23 mouse cellular contexts compared by ENCODE assay signal in the genomic region with DNA sequence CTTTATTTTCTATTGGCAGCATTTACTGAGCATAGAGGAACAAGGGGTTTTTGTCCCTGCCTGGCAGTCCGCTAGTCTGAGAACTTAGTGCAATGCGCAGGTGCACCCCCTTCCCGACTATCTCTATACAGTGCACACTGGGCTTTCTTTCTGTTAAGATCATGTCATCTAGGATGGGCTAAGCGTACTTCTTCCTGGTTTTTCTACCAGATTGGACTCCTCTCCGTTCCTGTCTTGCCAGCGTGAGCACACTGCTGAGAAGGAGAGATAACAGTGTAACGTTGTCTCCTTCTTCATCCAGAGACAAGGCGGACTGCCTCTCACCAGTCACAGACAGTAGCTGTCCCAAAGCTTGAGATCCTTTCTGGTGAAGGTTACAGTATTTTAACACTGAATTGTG. TPM values are rescaled to one million over a fixed set of nuclear protein-coding genes. Genes with fewer than 3 reads are reported as not detected.
DNase-seq lines count a peak whose midpoint lies in the region; ATAC-seq and TF ChIP-seq lines count a peak whose summit lies in the region.
"Had no signal": no experiment of that assay in that cellular context is flagged by ENCODE, and none has a peak within 500 bp of the region (broad histone marks: within the 10 kb centered on the region; RNA-seq: fewer than 3 reads in every experiment).

No protein-coding gene starts in this region.

- TF ChIP-seq CTCF in forebrain, postnatal 0 days (IDR thresholded peaks at IDR 0.05; ENCODE audit: low read depth): no peak

- peaks cover 60% of the 10 kb centered on the region for H3K36me3 ChIP-seq in forebrain, postnatal 0 days (ENCODE audit: insufficient read depth)
- H3K36me3 ChIP-seq in forebrain, embryonic 13.5 days (ENCODE audit: poor library complexity, severe bottlenecking): peaks cover 77% of the 10 kb centered on the region
- peaks cover 32% of the 10 kb centered on the region for H3K36me3 ChIP-seq in liver, embryonic 11.5 days (ENCODE audit: control insufficient read depth, insufficient read depth, low read length)
- peaks cover 87% of the 10 kb centered on the region for H3K36me3 ChIP-seq in liver, embryonic 15.5 days (replicated peaks)

- H3K9ac ChIP-seq in forebrain, postnatal 0 days: no peak overlapping the region
- no peak overlapping the region for H3K9ac ChIP-seq in forebrain, embryonic 13.5 days
- H3K9ac ChIP-seq in liver, embryonic 11.5 days (ENCODE audit: low read depth, low read length): no peak overlapping the region
- no peak overlapping the region for H3K9ac ChIP-seq in liver, embryonic 15.5 days
- H3K9ac ChIP-seq: embryonic facial prominence, embryonic 12.5 days; heart, embryonic 15.5 days; hindbrain, embryonic 14.5 days had no signal

- no peak overlapping the region for H3K4me3 ChIP-seq in forebrain, postnatal 0 days (ENCODE audit: low read depth, low read length)
- no peak overlapping the region for H3K4me3 ChIP-seq in forebrain, embryonic 13.5 days
- no peak overlapping the region for H3K4me3 ChIP-seq in liver, embryonic 11.5 days (ENCODE audit: low read depth, low read length)
- no peak overlapping the region for H3K4me3 ChIP-seq in liver, embryonic 15.5 days (replicated peaks)
- H3K4me3 ChIP-seq: embryonic facial prominence, embryonic 12.5 days; gastrocnemius, adult 2 months; heart, adult 2 months; heart, embryonic 15.5 days; hindbrain, embryonic 10.5 days had no signal

- WGBS in forebrain, postnatal 0 days: 87% methylated on average over 8 of the region's 8 CpGs
- WGBS in forebrain, embryonic 13.5 days: 93% methylated on average over 8 of the region's 8 CpGs
- 60% methylated on average over 8 of the region's 8 CpGs for WGBS in liver, embryonic 11.5 days
- WGBS in liver, embryonic 15.5 days (ENCODE audit: insufficient replicate concordance): 38% methylated on average over 8 of the region's 8 CpGs

- DNase-seq in forebrain, postnatal 0 days: no peak
- DNase-seq in liver, embryonic 11.5 days (ENCODE audit: low spot score): no peak
- DNase-seq in thymus, postnatal 14 days: no peak
- no peak for DNase-seq in gastrocnemius, postnatal 10 days
- DNase-seq: adrenal gland, postnatal 10 days; B cell, adult 2 months; cerebellum, adult 11-12 months; cerebellum, adult 9-10 months; cerebellum, postnatal 25 days; gastrocnemius, adult 2 months; heart, adult 2 months; heart, postnatal 14 days had no signal

- 0 out of 2 replicates have a peak, but pooled peaks have one; percentile 23 for ATAC-seq in forebrain, postnatal 0 days
- ATAC-seq in forebrain, embryonic 13.5 days: no peak
- ATAC-seq in liver, embryonic 11.5 days (replicated peaks; ENCODE audit: low FRiP score): peak; percentile 83
- peak; percentile 73 for ATAC-seq in liver, embryonic 15.5 days (ENCODE audit: insufficient read depth)
- peak; percentile 71 for ATAC-seq in megakaryocyte-erythroid progenitor cell, adult 5-6 weeks (replicated peaks; ENCODE audit: low FRiP score, low TSS enrichment, poor library complexity, severe bottlenecking)
- ATAC-seq: CD4-positive, CD25-positive, alpha-beta regulatory T cell, adult 4 months; forebrain, embryonic 16.5 days had no signal

- H3K4me2 ChIP-seq in forebrain, postnatal 0 days (ENCODE audit: low read depth): no peak overlapping the region
- no peak overlapping the region for H3K4me2 ChIP-seq in forebrain, embryonic 13.5 days
- H3K4me2 ChIP-seq in liver, embryonic 11.5 days: 0 out of 2 replicates have a peak overlapping the region, but pooled peaks have one; percentile 4
- no peak overlapping the region for H3K4me2 ChIP-seq in liver, embryonic 15.5 days
- H3K4me2 ChIP-seq: embryonic facial prominence, embryonic 12.5 days; heart, embryonic 11.5 days; heart, embryonic 15.5 days; hindbrain, embryonic 14.5 days had no signal

- no peaks in the 10 kb centered on the region for H3K27me3 ChIP-seq in forebrain, postnatal 0 days (ENCODE audit: insufficient read depth, low read length)
- H3K27me3 ChIP-seq in forebrain, embryonic 13.5 days: no peaks in the 10 kb centered on the region
- no peaks in the 10 kb centered on the region for H3K27me3 ChIP-seq in liver, embryonic 11.5 days (replicated peaks; ENCODE audit: control insufficient read depth, insufficient read depth, low read length)
- H3K27me3 ChIP-seq in liver, embryonic 15.5 days: no peaks in the 10 kb centered on the region
- H3K27me3 ChIP-seq: embryonic facial prominence, embryonic 12.5 days; heart, embryonic 15.5 days had no signal

- no peaks in the 10 kb centered on the region for H3K4me1 ChIP-seq in forebrain, postnatal 0 days (ENCODE audit: insufficient read depth)
- no peaks in the 10 kb centered on the region for H3K4me1 ChIP-seq in forebrain, embryonic 13.5 days
- peaks cover 14% of the 10 kb centered on the region; the same call in 1 of the 2 replicates for H3K4me1 ChIP-seq in liver, embryonic 11.5 days (replicated peaks; ENCODE audit: control insufficient read depth, insufficient read depth, low read length)
- peaks cover 26% of the 10 kb centered on the region for H3K4me1 ChIP-seq in liver, embryonic 15.5 days (replicated peaks)
- H3K4me1 ChIP-seq: embryonic facial prominence, embryonic 12.5 days; heart, embryonic 15.5 days; hindbrain, embryonic 10.5 days had no signal

- no peaks in the 10 kb centered on the region for H3K9me3 ChIP-seq in forebrain, postnatal 0 days (ENCODE audit: low read length)
- H3K9me3 ChIP-seq in forebrain, embryonic 13.5 days (replicated peaks): no peaks in the 10 kb centered on the region
- H3K9me3 ChIP-seq in liver, embryonic 11.5 days (ENCODE audit: control insufficient read depth, low read length): no peaks in the 10 kb centered on the region
- H3K9me3 ChIP-seq in liver, embryonic 15.5 days (replicated peaks): no peaks in the 10 kb centered on the region
- H3K9me3 ChIP-seq: embryonic facial prominence, embryonic 12.5 days; G1E; heart, embryonic 15.5 days; hindbrain, embryonic 10.5 days had no signal

- no peak overlapping the region for H3K27ac ChIP-seq in forebrain, postnatal 0 days (ENCODE audit: low read depth, low read length)
- no peak overlapping the region for H3K27ac ChIP-seq in forebrain, embryonic 13.5 days
- peak overlapping the region; percentile 13 for H3K27ac ChIP-seq in liver, embryonic 11.5 days (ENCODE audit: low read depth, low read length)
- no peak overlapping the region for H3K27ac ChIP-seq in liver, embryonic 15.5 days (replicated peaks)
- H3K27ac ChIP-seq: embryonic facial prominence, embryonic 12.5 days; gastrocnemius, adult 2 months; heart, adult 2 months; heart, embryonic 15.5 days; hindbrain, embryonic 10.5 days; hindbrain, embryonic 14.5 days had no signal

RNA-seq across cellular contexts. Expression of a gene that starts 27.7 kb away (rescaled TPM):
- 36.4 and 58.0 TPM in 2 replicates for total RNA-seq in forebrain, postnatal 0 days (2014; rRNA removed)
- polyA plus RNA-seq in forebrain, postnatal 0 days (2015; fragmentation: Nextera tagmentation; extraction: Ambion mirVana): 22.1 and 24.4 TPM in 2 replicates
- polyA plus RNA-seq in forebrain, embryonic 13.5 days (2015; fragmentation: Nextera tagmentation; extraction: Ambion mirVana): 44.2 and 52.9 TPM in 2 replicates
- polyA plus RNA-seq in liver, embryonic 11.5 days (2014; fragmentation: Nextera tagmentation; extraction: Ambion mirVana): 56.3 and 63.7 TPM in 2 replicates
- 22.4 and 24.0 TPM in 2 replicates for polyA plus RNA-seq in liver, embryonic 15.5 days (2015; fragmentation: Nextera tagmentation; extraction: Ambion mirVana)
- 74.5 and 98.6 TPM in 2 replicates for total RNA-seq in megakaryocyte-erythroid progenitor cell, adult 5-6 weeks (2014; fragmentation: Nextera tagmentation)
- total RNA-seq in megakaryocyte-erythroid progenitor cell, adult 5-6 weeks (2017): 42.4 and 59.8 TPM in 2 replicates
- 10 to 100 TPM; 10.6 to 13.9 TPM for total RNA-seq in gastrocnemius, postnatal 10 days (2021)
